Mouse (Mus musculus) liver, embryonic 15.5 days (tissue): Measurements from ENCODE around the gene Ajuba. TPM values are rescaled to one million over a fixed set of nuclear protein-coding genes. Genes with fewer than 3 reads are reported as not detected.

Source experiments
- ATAC-seq: fragments of 200-750 bp; cut with Nextera tagmentation; 2 replicates; pipeline ENCODE4 v1.8.0; 2017; ENCODE audit warnings: moderate number of reproducible peaks, mild to moderate bottlenecking, moderate library complexity; ENCODE audit not compliant: insufficient read depth
- H3K27ac ChIP-seq: fragments of 300-500 bp; sonication (generic); replicated peaks from 2 replicates; pipeline ENCODE4 v1.5.1; 2015; ENCODE audit warnings: mild to moderate bottlenecking, inconsistent platforms
- H3K27me3 ChIP-seq: fragments of 300-500 bp; sonication (generic); 2 replicates; pipeline ENCODE4 v1.6.1; 2015; ENCODE audit warnings: mild to moderate bottlenecking, inconsistent platforms
- H3K36me3 ChIP-seq: fragments of 300-500 bp; sonication (generic); replicated peaks from 2 replicates; pipeline ENCODE4 v1.6.1; 2015; ENCODE audit warnings: moderate library complexity, mild to moderate bottlenecking, inconsistent platforms
- H3K4me1 ChIP-seq: fragments of 300-500 bp; sonication (generic); replicated peaks from 2 replicates; pipeline ENCODE4 v1.6.1; 2015; ENCODE audit warnings: inconsistent platforms
- H3K4me2 ChIP-seq: fragments of 300-500 bp; sonication (generic); 2 replicates; pipeline ENCODE4 v1.6.1; 2015; ENCODE audit warnings: moderate library complexity, mild to moderate bottlenecking, inconsistent platforms
- H3K4me3 ChIP-seq: fragments of 300-500 bp; sonication (generic); replicated peaks from 2 replicates; pipeline ENCODE4 v1.5.1; 2015; ENCODE audit warnings: mild to moderate bottlenecking, inconsistent platforms
- H3K9ac ChIP-seq: fragments of 300-500 bp; sonication (generic); 2 replicates; pipeline ENCODE4 v1.6.1; 2015; ENCODE audit warnings: moderate library complexity, mild to moderate bottlenecking, inconsistent platforms
- H3K9me3 ChIP-seq: fragments of 300-500 bp; sonication (generic); replicated peaks from 2 replicates; pipeline ENCODE4 v1.6.1; 2016; ENCODE audit warnings: inconsistent platforms
- WGBS: fragments of 180-500 bp; shearing (Covaris S2); methylation state at CpG from one replicate; pipeline ENCODE4 v1.1.7; 2015; ENCODE audit warnings: mixed read lengths; ENCODE audit not compliant: insufficient replicate concordance; 5-methylcytosine and 5-hydroxymethylcytosine counted together
- polyA plus RNA-seq: library from polyadenylated mRNA; unstranded; fragments of >200 nt; fragmentation: Nextera tagmentation; extraction: Ambion mirVana; gene quantifications from 2 replicates; pipeline ENCODE4 v1.2.1, GENCODE M21; 2015

The Ajuba gene
- polyA plus RNA-seq, 1 experiment from 2014 or later = 5.6 TPM

- Histone ChIP-seq H3K27ac (no peak overlapping the region), H3K27me3 (peaks cover 70% of the 10 kb centered on the region), H3K9me3 (no peaks in the 10 kb centered on the region), H3K4me3 (no peak overlapping the region), H3K36me3 (peaks cover 13% of the 10 kb centered on the region), H3K4me2 (no peak overlapping the region), H3K9ac (no peak overlapping the region), H3K4me1 (peaks cover 57% of the 10 kb centered on the region)
- no peak for ATAC-seq
- 70% methylated on average over 4 of the region's 4 CpGs for WGBS
These were observed 5.2 kb downstream of the Ajuba start for GRCm38 (mm10) chr14:54572122-54572521.

- ATAC-seq = no peak
- Histone ChIP-seq H3K27ac (no peak overlapping the region), H3K9ac (no peak overlapping the region), H3K4me1 (peaks cover 38% of the 10 kb centered on the region), H3K27me3 (peaks cover 46% of the 10 kb centered on the region), H3K4me3 (no peak overlapping the region), H3K4me2 (no peak overlapping the region), H3K36me3 (peaks cover 13% of the 10 kb centered on the region), H3K9me3 (no peaks in the 10 kb centered on the region)
- WGBS = 68% methylated on average over 17 of the region's 17 CpGs
These were observed 7.6 kb downstream of the Ajuba start for GRCm38 (mm10) chr14:54569451-54570392.

GRCm38 (mm10) chr14:54568694-54569414 lies 8.5 kb downstream of the Ajuba start:
- Histone ChIP-seq H3K4me3 (no peak overlapping the region), H3K9me3 (no peaks in the 10 kb centered on the region), H3K36me3 (peaks cover 13% of the 10 kb centered on the region), H3K27ac (no peak overlapping the region), H3K4me2 (no peak overlapping the region), H3K4me1 (peaks cover 29% of the 10 kb centered on the region), H3K27me3 (peaks cover 37% of the 10 kb centered on the region), H3K9ac (no peak overlapping the region)
- 0 out of 2 replicates have a peak, but pooled peaks have one; percentile 14 for ATAC-seq
- WGBS = 59% methylated on average over 15 of the region's 15 CpGs

GRCm38 (mm10) chr14:54560527-54561242 lies 16.7 kb downstream of the Ajuba start:
- Histone ChIP-seq H3K4me1 (no peaks in the 10 kb centered on the region), H3K36me3 (no peaks in the 10 kb centered on the region), H3K9me3 (no peaks in the 10 kb centered on the region), H3K4me3 (no peak overlapping the region), H3K9ac (no peak overlapping the region), H3K27me3 (no peaks in the 10 kb centered on the region; the same call in 1 of the 2 replicates), H3K27ac (no peak overlapping the region), H3K4me2 (no peak overlapping the region)
- ATAC-seq = no peak
- 70% methylated on average over 14 of the region's 14 CpGs for WGBS

GRCm38 (mm10) chr14:54557330-54557729 lies 20.0 kb downstream of the Ajuba start:
- H3K36me3 ChIP-seq = 0 out of 2 replicates have a peak, but pooled peaks cover under 1% of the 10 kb centered on the region
- H3K27me3 ChIP-seq = no peaks in the 10 kb centered on the region
- no peaks in the 10 kb centered on the region for H3K9me3 ChIP-seq
- H3K4me2 ChIP-seq = no peak overlapping the region
- ATAC-seq = no peak
- peaks cover 24% of the 10 kb centered on the region for H3K4me1 ChIP-seq
- 71% methylated on average over 8 of the region's 8 CpGs for WGBS
- no peak overlapping the region for H3K4me3 ChIP-seq
- no peak overlapping the region for H3K9ac ChIP-seq
- H3K27ac ChIP-seq = no peak overlapping the region

GRCm38 (mm10) chr14:54553975-54554769 lies 23.2 kb downstream of the Ajuba start, which contains the start of gene Haus4:
TSS of gene Haus4 (minus strand) at chr14:54554616.
- under 1% methylated on average over 76 of the region's 76 CpGs for WGBS
- Histone ChIP-seq H3K4me3 (peak within 1 kb of the TSS; percentile 77), H3K4me2 (peak within 1 kb of the TSS; percentile 98), H3K9ac (peak within 1 kb of the TSS; percentile 84), H3K9me3 (no peaks in the 10 kb centered on the region), H3K36me3 (peaks cover 30% of the 10 kb centered on the region), H3K27ac (peak within 1 kb of the TSS; percentile 99), H3K4me1 (peaks cover 31% of the 10 kb centered on the region), H3K27me3 (no peaks in the 10 kb centered on the region)
- ATAC-seq = peak; percentile 96

GRCm38 (mm10) chr14:54553454-54553974 lies 23.8 kb downstream of the Ajuba start:
- H3K36me3 ChIP-seq = peaks cover 37% of the 10 kb centered on the region
- peak overlapping the region; percentile 99 for H3K27ac ChIP-seq
- peak overlapping the region; percentile 84 for H3K9ac ChIP-seq
- no peaks in the 10 kb centered on the region for H3K9me3 ChIP-seq
- ATAC-seq = no peak
- 2% methylated on average over 21 of the region's 21 CpGs for WGBS
- H3K4me1 ChIP-seq = peaks cover 31% of the 10 kb centered on the region
- peak overlapping the region; percentile 98 for H3K4me2 ChIP-seq
- H3K27me3 ChIP-seq = no peaks in the 10 kb centered on the region
- peak overlapping the region; percentile 77 for H3K4me3 ChIP-seq

- Histone ChIP-seq H3K4me1 (no peaks in the 10 kb centered on the region), H3K4me3 (no peak overlapping the region), H3K36me3 (peaks cover 77% of the 10 kb centered on the region), H3K9me3 (no peaks in the 10 kb centered on the region), H3K9ac (no peak overlapping the region), H3K27ac (no peak overlapping the region), H3K27me3 (no peaks in the 10 kb centered on the region), H3K4me2 (no peak overlapping the region)
- WGBS = 77% methylated on average over 5 of the region's 5 CpGs
- ATAC-seq = no peak
These were observed 32.7 kb downstream of the Ajuba start for GRCm38 (mm10) chr14:54544703-54545102.

GRCm38 (mm10) chr14:54540771-54541170 lies 36.6 kb downstream of the Ajuba start:
- ATAC-seq = no peak
- no peaks in the 10 kb centered on the region for H3K9me3 ChIP-seq
- no peak overlapping the region for H3K9ac ChIP-seq
- no peaks in the 10 kb centered on the region for H3K27me3 ChIP-seq
- no peak overlapping the region for H3K4me2 ChIP-seq
- H3K4me3 ChIP-seq = no peak overlapping the region
- no peaks in the 10 kb centered on the region for H3K4me1 ChIP-seq
- no peak overlapping the region for H3K27ac ChIP-seq
- WGBS = 77% methylated on average over 11 of the region's 11 CpGs
- H3K36me3 ChIP-seq = peaks cover 39% of the 10 kb centered on the region

GRCm38 (mm10) chr14:54538580-54538979 lies 38.8 kb downstream of the Ajuba start:
- Histone ChIP-seq H3K4me1 (no peaks in the 10 kb centered on the region), H3K36me3 (peaks cover 19% of the 10 kb centered on the region), H3K27me3 (no peaks in the 10 kb centered on the region), H3K4me2 (no peak overlapping the region), H3K4me3 (no peak overlapping the region), H3K9ac (no peak overlapping the region), H3K27ac (no peak overlapping the region), H3K9me3 (no peaks in the 10 kb centered on the region)
- 76% methylated on average over 2 of the region's 2 CpGs for WGBS
- ATAC-seq = no peak
